Mouse (Mus musculus) stomach, postnatal 0 days (tissue): Measurements from ENCODE around the gene Ift46.

ENCODE experiments used
- CTCF ChIP-seq: IDR thresholded peaks from 2 replicates; pipeline ENCODE4 v1.5.1; 2016; ENCODE audit warnings: antibody characterized with exemption, low read depth, mild to moderate bottlenecking, moderate library complexity
- EP300 ChIP-seq: optimal IDR thresholded peaks from 2 replicates; pipeline ENCODE3; 2016; ENCODE audit warnings: antibody characterized with exemption

DNA sequence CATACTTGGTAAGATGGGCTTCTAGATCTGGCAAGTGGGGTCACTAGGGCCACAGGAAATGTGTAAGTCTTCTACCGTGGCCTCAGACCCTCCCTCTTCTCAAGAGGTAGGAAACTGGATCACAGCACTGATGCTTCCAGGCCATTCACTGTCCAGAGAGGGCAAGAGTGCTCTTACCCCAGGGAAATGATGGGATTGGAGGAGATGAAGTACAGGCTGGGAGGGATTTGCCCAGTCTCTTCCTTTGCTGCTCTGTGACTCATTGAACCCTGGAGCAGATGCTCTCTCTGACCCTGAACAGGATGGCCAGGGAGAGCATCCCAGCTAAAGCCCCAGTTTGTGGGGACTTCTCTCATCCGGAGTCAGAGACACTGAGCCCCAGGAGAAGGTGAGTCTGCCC lies 43.0 kb upstream of the Ift46 start:
- TF ChIP-seq EP300 (no peak), CTCF (no peak)
